Mouse (Mus musculus) kidney, embryonic 15.5 days (tissue): ENCODE measurements around the gene Klhdc1. TPM values are rescaled to one million over a fixed set of nuclear protein-coding genes. Genes with fewer than 3 reads are reported as not detected.

Experiments
- ATAC-seq: fragments of 200-750 bp; cut with Nextera tagmentation; replicated peaks from 2 replicates; pipeline ENCODE4 v1.8.0; 2017; ENCODE audit warnings: moderate TSS enrichment; ENCODE audit not compliant: low FRiP score
- H3K27ac ChIP-seq: fragments of 300-500 bp; sonication (generic); 2 replicates; pipeline ENCODE4 v1.5.1; 2015; ENCODE audit warnings: mild to moderate bottlenecking, inconsistent platforms
- H3K27me3 ChIP-seq: fragments of 300-500 bp; sonication (generic); 2 replicates; pipeline ENCODE4 v1.6.1; 2015; ENCODE audit warnings: inconsistent platforms
- H3K36me3 ChIP-seq: fragments of 300-500 bp; sonication (generic); 2 replicates; pipeline ENCODE4 v1.6.1; 2015; ENCODE audit warnings: inconsistent platforms
- H3K4me1 ChIP-seq: fragments of 300-500 bp; sonication (generic); 2 replicates; pipeline ENCODE4 v1.6.1; 2015; ENCODE audit warnings: inconsistent platforms
- H3K4me2 ChIP-seq: fragments of 300-500 bp; sonication (generic); 2 replicates; pipeline ENCODE4 v1.6.1; 2015; ENCODE audit warnings: moderate library complexity, mild to moderate bottlenecking, inconsistent platforms
- H3K4me3 ChIP-seq: fragments of 300-500 bp; sonication (generic); replicated peaks from 2 replicates; pipeline ENCODE4 v1.5.1; 2015; ENCODE audit warnings: mild to moderate bottlenecking, inconsistent platforms
- H3K9ac ChIP-seq: fragments of 300-500 bp; sonication (generic); 2 replicates; pipeline ENCODE4 v1.6.1; 2015; ENCODE audit warnings: mild to moderate bottlenecking, inconsistent platforms
- H3K9me3 ChIP-seq: fragments of 300-500 bp; sonication (generic); replicated peaks from 2 replicates; pipeline ENCODE4 v1.6.1; 2016; ENCODE audit warnings: inconsistent platforms
- WGBS: fragments of 180-500 bp; shearing (Covaris S2); methylation state at CpG from one replicate; pipeline ENCODE4 v1.1.7; 2015; ENCODE audit warnings: mixed read lengths; 5-methylcytosine and 5-hydroxymethylcytosine counted together
- polyA plus RNA-seq: library from polyadenylated mRNA; unstranded; fragments of >200 nt; fragmentation: Nextera tagmentation; extraction: Ambion mirVana; gene quantifications from 2 replicates; pipeline ENCODE4 v1.2.1, GENCODE M21; 2015

The Klhdc1 gene
- polyA plus RNA-seq, 1 experiment from 2014 or later, result 7.5 TPM

DNA sequence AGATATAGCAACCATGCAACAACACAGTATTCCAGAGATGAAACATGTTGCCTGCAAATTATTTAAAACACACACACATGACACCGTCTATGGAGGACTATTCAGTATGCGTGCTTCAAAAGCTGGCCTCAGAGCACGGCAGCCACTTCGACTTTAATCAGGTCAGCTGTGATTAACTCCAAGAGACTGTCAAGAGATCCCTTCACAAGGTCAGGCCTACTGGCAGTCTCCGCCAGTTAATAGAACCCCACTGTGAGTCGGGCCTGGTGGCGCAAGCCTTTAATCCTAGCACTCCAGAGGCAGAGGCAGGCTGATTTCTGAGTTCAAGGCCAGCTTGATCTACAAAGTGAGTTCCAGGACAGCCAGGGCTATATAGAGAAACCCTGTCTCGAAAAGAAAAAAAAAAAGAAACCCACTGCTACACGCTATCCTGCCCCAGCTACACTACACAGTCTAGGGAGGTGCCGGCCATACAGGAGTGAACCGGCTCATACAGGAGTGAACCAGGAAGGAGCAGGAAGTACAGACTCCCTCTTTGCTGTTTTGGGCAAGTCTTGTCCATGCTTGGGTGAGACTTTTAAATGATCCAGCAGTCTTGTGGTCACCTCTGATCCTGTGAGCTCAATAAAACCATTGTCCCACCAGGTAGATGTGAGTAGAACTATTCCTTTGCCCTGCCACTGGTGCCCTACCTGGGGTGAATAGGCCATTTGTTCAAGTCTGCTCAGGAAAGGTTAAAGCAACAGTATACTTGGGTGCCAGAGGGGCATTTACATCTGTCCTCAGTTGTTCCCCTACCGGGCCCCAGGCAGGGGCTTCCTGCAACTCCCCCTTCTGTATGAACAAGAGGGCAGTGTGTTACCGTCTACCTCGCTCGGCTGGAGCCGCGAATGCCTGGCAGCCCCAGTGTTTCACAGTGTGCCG, 30.7 kb upstream of the Klhdc1 start:
- Histone ChIP-seq H3K9me3 (no peaks in the 10 kb centered on the region), H3K4me1 (no peaks in the 10 kb centered on the region), H3K4me2 (no peak overlapping the region), H3K9ac (no peak overlapping the region), H3K4me3 (no peak overlapping the region), H3K36me3 (peaks cover 87% of the 10 kb centered on the region), H3K27ac (no peak overlapping the region), H3K27me3 (no peaks in the 10 kb centered on the region)
- peak; percentile 60 for ATAC-seq
- WGBS, result 88% methylated on average over 18 of the region's 18 CpGs

DNA sequence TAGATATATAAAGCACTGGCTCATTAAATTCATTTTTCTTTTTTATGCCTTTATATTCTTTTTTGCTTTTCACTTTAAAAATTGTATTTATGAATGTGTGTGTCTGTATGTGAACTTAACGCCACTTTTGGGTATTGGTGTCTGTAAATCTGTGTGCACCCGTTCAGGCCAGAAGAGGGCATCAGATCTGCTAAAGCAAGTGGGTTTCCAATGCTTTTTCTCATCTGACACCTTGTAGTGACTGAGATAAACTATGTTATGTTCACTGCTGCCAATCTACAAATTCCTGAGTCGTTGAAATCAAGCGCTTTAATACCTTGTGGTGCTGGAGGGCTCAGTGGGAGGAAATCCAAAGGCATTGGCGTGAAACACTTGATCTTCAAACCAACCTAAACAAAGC, 29.9 kb upstream of the Klhdc1 start:
- Histone ChIP-seq H3K4me1 (no peaks in the 10 kb centered on the region), H3K27ac (no peak overlapping the region), H3K4me3 (no peak overlapping the region), H3K27me3 (no peaks in the 10 kb centered on the region), H3K9me3 (no peaks in the 10 kb centered on the region), H3K9ac (no peak overlapping the region), H3K36me3 (peaks cover 90% of the 10 kb centered on the region), H3K4me2 (no peak overlapping the region)
- no peak for ATAC-seq
- whole genome bisulfite sequencing, result 81% methylated on average over 5 of the region's 5 CpGs

DNA sequence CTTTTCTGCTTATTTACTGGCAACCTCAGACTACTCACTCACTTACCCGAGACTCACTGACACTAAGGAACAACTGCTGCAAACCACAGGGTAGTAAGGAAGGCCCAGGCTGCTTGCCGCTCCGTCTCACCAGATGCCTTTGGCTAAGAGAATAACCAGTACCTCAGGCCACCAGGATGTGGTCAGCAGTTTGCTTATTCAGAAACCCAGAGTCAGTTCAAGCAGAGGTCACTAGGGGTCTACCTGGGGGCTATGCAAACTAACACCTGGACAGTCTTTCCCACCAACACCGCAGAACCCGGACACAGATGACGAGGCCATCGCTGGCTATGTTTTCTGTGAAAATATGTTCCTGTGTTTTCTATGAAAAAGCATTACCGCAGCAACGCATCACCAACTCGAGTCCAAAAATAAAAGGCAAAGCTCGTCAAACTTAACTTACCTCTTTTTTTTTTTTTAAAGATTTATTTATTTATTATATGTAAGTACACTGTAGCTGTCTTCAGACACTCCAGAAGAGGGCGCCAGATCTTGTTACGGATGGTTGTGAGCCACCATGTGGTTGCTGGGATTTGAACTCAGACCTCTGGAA, 27.7 kb upstream of the Klhdc1 start:
- Histone ChIP-seq H3K4me2 (no peak overlapping the region), H3K27me3 (no peaks in the 10 kb centered on the region), H3K4me1 (no peaks in the 10 kb centered on the region), H3K36me3 (peaks cover 93% of the 10 kb centered on the region), H3K27ac (no peak overlapping the region), H3K9me3 (no peaks in the 10 kb centered on the region), H3K4me3 (no peak overlapping the region), H3K9ac (no peak overlapping the region)
- 95% methylated on average over 13 of the region's 13 CpGs for WGBS
- no peak for ATAC-seq

DNA sequence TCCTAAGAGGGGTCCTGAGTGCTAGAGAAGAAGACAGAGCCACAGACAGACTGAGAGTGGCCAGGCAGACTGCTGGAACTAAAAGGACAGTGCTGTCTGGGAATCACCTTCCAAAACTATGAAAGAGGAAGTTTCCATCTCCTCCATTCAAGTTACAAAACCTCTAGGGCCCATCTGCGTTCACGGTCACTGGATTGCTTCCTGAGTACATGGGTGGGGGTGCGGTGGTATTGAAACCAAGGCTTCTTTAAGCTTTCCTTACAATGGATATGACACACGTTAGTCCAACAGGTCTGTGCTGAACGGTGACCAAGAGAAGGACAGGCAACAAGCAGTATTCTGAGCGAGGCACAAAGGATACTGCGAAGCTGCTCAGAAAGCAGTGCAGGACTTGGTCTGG, 26.6 kb upstream of the Klhdc1 start:
- H3K9ac ChIP-seq, result no peak overlapping the region
- no peaks in the 10 kb centered on the region for H3K9me3 ChIP-seq
- no peak overlapping the region for H3K27ac ChIP-seq
- 93% methylated on average over 7 of the region's 7 CpGs for WGBS
- H3K27me3 ChIP-seq, result no peaks in the 10 kb centered on the region
- no peak overlapping the region for H3K4me3 ChIP-seq
- H3K36me3 ChIP-seq, result peaks cover 95% of the 10 kb centered on the region
- no peak for ATAC-seq
- H3K4me2 ChIP-seq, result no peak overlapping the region
- no peaks in the 10 kb centered on the region for H3K4me1 ChIP-seq

DNA sequence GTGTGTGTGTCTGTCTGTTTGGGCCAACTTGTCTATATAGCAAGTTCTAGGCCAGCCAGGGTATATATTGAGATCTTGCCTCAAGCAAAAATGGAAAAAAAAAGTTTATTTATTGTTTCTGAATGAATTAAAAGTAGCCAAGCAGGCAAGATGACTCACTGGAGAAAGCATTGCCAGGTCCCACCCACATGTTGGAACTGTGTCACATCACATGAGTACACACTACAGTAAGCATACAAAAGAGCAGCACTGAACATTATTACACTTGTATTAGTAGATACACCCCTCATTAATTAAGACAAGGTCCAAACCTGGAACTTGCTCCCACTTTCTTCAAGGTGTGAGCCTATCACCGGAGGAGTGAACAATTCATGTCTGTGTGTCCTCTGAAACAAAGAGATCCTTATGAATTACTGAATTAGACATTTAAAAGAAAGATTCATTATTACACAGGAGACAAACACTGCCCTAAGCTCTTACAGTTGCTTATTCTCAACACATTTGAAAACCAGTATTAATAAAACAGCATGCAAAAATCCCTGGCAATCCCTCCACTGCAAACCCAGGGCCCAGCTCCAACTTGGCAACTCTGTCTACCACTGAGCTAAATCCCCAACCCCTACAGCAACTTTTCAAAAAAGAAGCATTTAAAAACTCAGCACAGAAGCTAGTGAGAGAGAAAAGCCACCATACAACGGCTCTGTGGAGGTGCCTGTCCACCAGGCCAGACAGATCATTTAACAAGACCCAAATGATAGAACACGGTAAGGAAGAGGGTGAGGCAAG, 25.8 kb upstream of the Klhdc1 start:
- Histone ChIP-seq H3K4me2 (no peak overlapping the region), H3K27me3 (no peaks in the 10 kb centered on the region), H3K27ac (no peak overlapping the region), H3K9ac (no peak overlapping the region), H3K4me3 (no peak overlapping the region), H3K9me3 (no peaks in the 10 kb centered on the region), H3K36me3 (peaks cover 95% of the 10 kb centered on the region), H3K4me1 (no peaks in the 10 kb centered on the region)
- WGBS, result 92% methylated on average over 3 of the region's 3 CpGs
- ATAC-seq, result no peak

DNA sequence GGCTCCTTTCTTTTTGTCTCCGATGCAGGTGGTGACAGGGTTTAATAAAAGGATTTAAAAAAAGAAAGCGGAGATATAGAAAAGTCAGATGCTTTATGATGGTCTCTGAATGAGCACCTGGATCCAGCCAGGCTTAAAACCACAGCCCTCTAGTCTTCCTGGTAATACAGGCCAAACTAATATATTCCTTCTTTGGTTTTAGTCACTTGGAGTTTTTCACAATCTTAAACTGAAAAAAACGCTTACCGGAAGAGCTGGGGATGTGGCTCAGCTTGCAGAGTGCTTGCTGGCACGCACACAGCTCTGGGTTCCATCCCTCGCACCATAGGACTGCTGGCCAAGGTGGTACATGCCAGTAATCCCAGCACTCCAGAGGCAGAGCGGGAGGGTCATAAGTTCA, 24.4 kb upstream of the Klhdc1 start:
- no peak overlapping the region for H3K9ac ChIP-seq
- no peak for ATAC-seq
- no peaks in the 10 kb centered on the region for H3K9me3 ChIP-seq
- no peak overlapping the region for H3K27ac ChIP-seq
- WGBS, result 93% methylated on average over 7 of the region's 7 CpGs
- H3K4me3 ChIP-seq, result no peak overlapping the region
- H3K27me3 ChIP-seq, result no peaks in the 10 kb centered on the region
- peaks cover 97% of the 10 kb centered on the region for H3K36me3 ChIP-seq
- H3K4me2 ChIP-seq, result no peak overlapping the region
- peaks cover 7% of the 10 kb centered on the region; the same call in 1 of the 2 replicates for H3K4me1 ChIP-seq

DNA sequence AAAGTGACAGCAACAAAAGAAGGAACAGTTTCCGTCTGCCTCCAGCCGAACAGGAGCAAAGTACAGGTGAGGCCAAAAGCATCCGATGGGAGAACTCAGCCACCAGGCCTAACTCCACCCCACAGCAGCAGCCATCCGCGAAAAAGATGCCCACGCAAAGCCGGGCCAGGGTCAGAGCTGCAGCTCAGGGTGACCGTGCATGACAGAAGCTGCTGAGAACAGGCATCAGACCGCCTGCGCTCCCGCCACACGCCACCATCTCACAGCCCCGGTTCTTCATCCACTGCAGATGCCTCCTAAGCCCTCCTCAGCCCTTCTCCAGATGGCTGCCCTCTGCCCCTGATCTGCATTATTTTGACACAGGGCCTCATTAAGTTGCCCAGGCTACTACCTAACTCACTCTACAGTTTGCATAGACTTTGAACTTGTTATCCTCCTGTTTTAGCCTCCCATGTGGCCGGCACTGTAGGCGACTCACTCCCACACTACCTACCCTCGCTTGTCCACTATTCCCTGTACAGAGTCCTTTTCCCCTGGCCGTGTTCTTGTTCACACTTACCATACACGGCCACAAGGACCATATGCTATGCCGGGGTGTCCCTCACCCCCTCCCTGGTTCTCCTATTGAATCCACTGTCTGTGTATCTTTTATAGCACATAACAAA, 20.2 kb upstream of the Klhdc1 start:
- H3K27ac ChIP-seq, result peak overlapping the region; percentile 0; the same call in 1 of the 2 replicates
- H3K4me3 ChIP-seq, result no peak overlapping the region
- H3K9ac ChIP-seq, result no peak overlapping the region
- no peak overlapping the region for H3K4me2 ChIP-seq
- peaks cover 86% of the 10 kb centered on the region for H3K36me3 ChIP-seq
- ATAC-seq, result peak; percentile 76
- H3K27me3 ChIP-seq, result no peaks in the 10 kb centered on the region
- H3K4me1 ChIP-seq, result peaks cover 7% of the 10 kb centered on the region; the same call in 1 of the 2 replicates
- WGBS, result 65% methylated on average over 19 of the region's 19 CpGs
- no peaks in the 10 kb centered on the region for H3K9me3 ChIP-seq

DNA sequence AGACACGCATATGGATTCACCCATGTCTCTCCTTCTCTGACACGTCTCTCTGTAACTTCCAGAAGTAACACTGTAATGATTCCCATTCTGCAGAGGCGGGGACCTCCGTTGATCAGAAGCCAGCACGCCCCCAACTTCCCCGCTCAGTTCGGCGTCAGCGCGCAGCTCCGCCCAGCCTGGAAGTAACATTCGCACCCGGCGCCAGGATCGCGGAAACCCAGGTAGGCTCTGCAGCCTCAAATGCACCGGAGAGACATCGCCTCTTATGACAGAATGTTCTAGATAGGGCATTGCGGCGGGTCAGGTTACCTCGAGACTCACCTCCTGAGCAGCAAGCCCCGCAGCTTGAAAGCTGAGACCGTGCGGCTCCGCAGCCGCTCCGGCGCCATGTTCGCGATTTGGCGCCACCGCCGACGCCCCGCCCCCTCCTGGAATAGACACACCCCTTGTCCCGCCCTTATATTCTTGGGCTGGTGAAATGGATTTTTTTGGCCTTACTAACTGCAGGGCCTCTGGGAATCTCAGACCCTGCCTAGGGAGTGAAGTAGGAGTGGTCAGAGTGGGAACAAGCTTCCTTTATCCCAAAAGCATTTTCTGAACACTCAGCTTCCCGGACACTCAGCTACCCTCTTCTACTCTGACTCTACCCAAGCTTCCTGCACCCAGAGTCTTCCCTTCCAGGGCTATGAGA, 13.1 kb upstream of the Klhdc1 start, which contains the start of gene Pole2:
TSS of gene Pole2 (minus strand) at position 420 of the 691 bp plus-strand sequence.
- WGBS, result 0% methylated on average over 37 of the region's 37 CpGs
- H3K9me3 ChIP-seq, result no peaks in the 10 kb centered on the region
- H3K4me2 ChIP-seq, result peak within 1 kb of the TSS; percentile 65
- H3K27me3 ChIP-seq, result no peaks in the 10 kb centered on the region
- peak within 1 kb of the TSS; percentile 93 for H3K27ac ChIP-seq
- peak within 1 kb of the TSS; percentile 53 for H3K9ac ChIP-seq
- H3K36me3 ChIP-seq, result peaks cover 27% of the 10 kb centered on the region
- ATAC-seq, result peak; percentile 98
- peak within 1 kb of the TSS; percentile 83 for H3K4me3 ChIP-seq
- peaks cover 14% of the 10 kb centered on the region for H3K4me1 ChIP-seq

DNA sequence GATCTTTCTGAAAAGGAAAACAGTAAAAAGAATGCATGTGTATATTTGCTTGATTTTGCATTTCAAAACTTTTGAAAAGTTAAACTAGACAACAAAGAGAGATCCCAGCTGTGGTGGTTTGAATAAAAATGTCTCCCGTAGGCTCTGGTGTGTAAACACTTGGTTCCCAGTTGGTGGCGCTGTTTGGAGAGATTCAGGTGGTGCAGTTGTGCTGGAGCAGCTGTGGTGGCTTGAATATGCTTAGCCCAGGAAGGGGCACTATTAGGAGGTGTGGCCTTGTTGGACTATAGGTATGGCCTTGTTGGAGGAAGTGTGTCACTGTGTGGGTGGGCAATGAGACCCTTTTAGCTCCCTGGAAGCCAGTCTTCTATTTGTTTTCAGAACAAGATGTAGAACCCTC, 11.7 kb upstream of the Klhdc1 start:
- Histone ChIP-seq H3K27me3 (no peaks in the 10 kb centered on the region), H3K27ac (no peak overlapping the region), H3K4me2 (no peak overlapping the region), H3K9me3 (no peaks in the 10 kb centered on the region), H3K4me1 (peaks cover 14% of the 10 kb centered on the region), H3K9ac (no peak overlapping the region), H3K36me3 (peaks cover 16% of the 10 kb centered on the region), H3K4me3 (no peak overlapping the region)
- WGBS, result 64% methylated on average over 2 of the region's 2 CpGs
- no peak for ATAC-seq

DNA sequence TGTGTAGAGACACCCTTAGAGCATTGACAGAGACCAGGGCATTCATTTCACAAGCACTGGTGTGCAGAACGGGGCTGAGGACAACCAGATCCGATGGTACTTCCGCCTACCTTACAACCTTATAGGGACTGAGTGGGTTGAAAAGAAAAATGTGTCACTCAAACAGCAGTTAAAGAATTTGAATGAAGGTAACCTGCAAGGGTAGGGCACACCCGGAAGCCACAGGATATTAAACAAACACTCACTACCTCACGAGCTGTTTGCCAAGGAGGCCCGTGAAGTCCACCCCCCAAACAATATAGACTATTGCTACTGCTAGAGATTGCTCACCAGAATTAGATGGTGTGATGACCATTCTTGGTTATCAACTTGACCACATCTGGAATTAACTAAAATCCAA, 5.2 kb upstream of the Klhdc1 start:
- Histone ChIP-seq H3K36me3 (no peaks in the 10 kb centered on the region), H3K4me2 (no peak overlapping the region), H3K9me3 (no peaks in the 10 kb centered on the region), H3K27me3 (no peaks in the 10 kb centered on the region), H3K27ac (no peak overlapping the region), H3K9ac (no peak overlapping the region), H3K4me1 (peaks cover 3% of the 10 kb centered on the region; the same call in 1 of the 2 replicates), H3K4me3 (no peak overlapping the region)
- no peak for ATAC-seq
- 92% methylated on average over 6 of the region's 6 CpGs for WGBS

DNA sequence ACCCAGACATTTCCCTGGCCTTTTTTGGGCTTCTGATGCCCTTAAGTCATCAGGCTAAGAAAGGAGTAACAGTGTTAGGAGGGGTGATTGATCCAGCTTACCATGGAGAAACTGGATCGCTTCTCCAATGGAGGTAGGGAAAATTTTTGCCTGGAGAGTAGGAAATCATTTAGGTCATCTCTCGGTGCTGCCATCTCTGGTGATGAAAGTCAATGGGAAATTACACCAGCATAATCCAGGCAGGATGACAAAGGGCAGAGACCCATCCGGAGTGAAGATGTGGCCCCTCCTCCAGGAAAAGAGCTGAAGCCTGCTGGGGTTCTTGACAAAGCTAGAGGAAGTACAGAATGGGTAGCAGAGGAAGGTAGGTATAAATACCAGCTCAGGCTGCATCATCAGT, 2.7 kb upstream of the Klhdc1 start:
- Histone ChIP-seq H3K27ac (no peak overlapping the region), H3K36me3 (no peaks in the 10 kb centered on the region), H3K4me2 (no peak overlapping the region), H3K4me3 (no peak overlapping the region), H3K9me3 (no peaks in the 10 kb centered on the region), H3K4me1 (peaks cover 9% of the 10 kb centered on the region), H3K9ac (no peak overlapping the region), H3K27me3 (no peaks in the 10 kb centered on the region)
- 43% methylated on average over 3 of the region's 3 CpGs for WGBS
- ATAC-seq, result no peak
